Mouse (Mus musculus): Measurements from ENCODE around the gene Trip13.

The Trip13 gene

GRCm38 (mm10) chr13:73937321-73938176 is at the start of gene Trip13, which contains the start of gene Brd9:
Trip13 (minus strand) TSS chr13:73937784.
Brd9 (plus strand) TSS chr13:73937811.
- in situ Hi-C loops (cut with MboI; ENCODE audit: low sequenced_read_pairs): no loop called here

- in situ Hi-C loops (cut with MboI; ENCODE audit: low sequenced_read_pairs): no loop called here
Observed at GRCm38 (mm10) chr13:73976935-73977334, 39.4 kb upstream of the Trip13 start.

GRCm38 (mm10) chr13:73974523-73974922 is 36.9 kb upstream of the Trip13 start:
- in situ Hi-C loops (cut with MboI; ENCODE audit: low sequenced_read_pairs): loop anchor here (25.0 kb wide), 1 partner anchor 313 kb away; the partner anchor contains the start of gene Ahrr

DNA sequence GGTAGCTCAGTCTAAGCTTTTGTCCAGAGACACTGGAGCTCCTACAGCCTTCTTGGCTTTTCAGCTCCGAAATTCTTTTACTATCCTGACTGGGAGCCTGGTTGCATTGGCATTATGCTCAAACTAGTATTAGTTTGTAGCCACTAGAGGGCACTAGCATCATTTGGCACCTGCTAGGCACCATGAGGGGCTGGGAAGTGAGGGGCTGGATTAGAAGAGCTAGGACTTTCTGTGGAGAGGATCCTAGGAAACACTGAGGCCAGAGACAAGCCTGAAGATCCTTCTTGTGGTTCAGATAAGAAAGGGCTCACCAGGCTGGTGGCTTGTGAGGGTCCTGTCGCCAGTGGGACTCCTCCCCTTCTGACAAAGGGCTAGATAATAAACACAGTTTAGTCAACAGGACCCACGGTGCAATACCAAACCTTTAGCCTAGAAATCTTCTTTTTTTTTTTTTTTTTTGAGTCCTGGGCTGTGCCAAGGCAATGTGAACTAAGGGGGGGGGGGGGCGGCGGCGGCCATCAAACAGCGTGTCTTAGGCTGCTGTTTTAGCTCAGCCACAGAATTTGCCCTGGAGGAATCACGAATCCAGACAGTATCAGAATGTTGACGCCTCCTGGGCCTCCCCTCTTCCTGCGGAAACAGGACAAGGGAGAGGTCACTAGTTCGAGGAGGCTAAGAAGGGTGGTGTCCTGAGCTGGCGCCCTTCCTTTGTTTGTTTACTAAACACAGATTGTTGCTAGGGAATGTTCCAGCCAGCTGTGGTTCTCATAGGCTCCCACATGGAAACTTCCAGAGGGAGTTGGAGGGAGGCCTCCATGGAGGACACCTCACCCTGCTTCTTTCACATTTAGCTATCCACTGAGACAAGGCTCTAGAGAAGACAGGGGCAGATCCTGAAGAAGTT is 33.2 kb upstream of the Trip13 start:
- in situ Hi-C loops (cut with MboI; ENCODE audit: low sequenced_read_pairs): loop anchor here (25.0 kb wide), 1 partner anchor 317 kb away; the partner anchor contains the start of gene Ahrr

GRCm38 (mm10) chr13:73963551-73963950 is 26.0 kb upstream of the Trip13 start, which contains the start of gene Zdhhc11:
Zdhhc11 (plus strand) TSS chr13:73963851.
- in situ Hi-C loops (cut with MboI; ENCODE audit: low sequenced_read_pairs): loop anchor here (25.0 kb wide), 1 partner anchor 324 kb away; the partner anchor contains the start of gene Ahrr

GRCm38 (mm10) chr13:73961177-73961576 is 23.6 kb upstream of the Trip13 start:
- in situ Hi-C loops (cut with MboI; ENCODE audit: low sequenced_read_pairs): loop anchor here (25.0 kb wide), 1 partner anchor 326 kb away; the partner anchor contains the start of gene Ahrr

- in situ Hi-C loops (cut with MboI; ENCODE audit: low sequenced_read_pairs): loop anchor here (25.0 kb wide), 1 partner anchor 327 kb away; the partner anchor contains the start of gene Ahrr
Observed at GRCm38 (mm10) chr13:73960117-73960652, 22.6 kb upstream of the Trip13 start.

GRCm38 (mm10) chr13:73955531-73955930 is 17.9 kb upstream of the Trip13 start:
- in situ Hi-C loops (cut with MboI; ENCODE audit: low sequenced_read_pairs): loop anchor here (25.0 kb wide), 1 partner anchor 332 kb away; the partner anchor contains the start of gene Ahrr

DNA sequence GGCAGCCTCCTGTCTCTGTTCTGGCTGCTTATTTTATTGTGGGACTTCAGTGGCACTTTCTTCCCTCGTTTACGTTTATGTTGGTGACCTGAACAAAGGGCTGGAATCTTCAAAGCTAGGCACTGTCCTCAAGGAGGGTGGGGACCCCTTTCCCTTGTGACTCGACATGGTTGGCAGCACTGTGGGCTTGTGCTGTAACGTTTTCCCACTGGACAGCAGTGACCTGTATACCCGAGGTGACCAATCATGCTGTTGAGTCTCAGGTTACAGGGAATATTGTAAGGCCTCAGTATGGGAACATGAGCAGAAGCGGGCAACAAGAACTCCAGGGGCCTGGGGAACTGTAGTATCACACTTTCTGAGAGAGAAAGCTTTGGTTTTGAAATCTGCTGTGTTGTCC is 17.1 kb upstream of the Trip13 start:
- in situ Hi-C loops (cut with MboI; ENCODE audit: low sequenced_read_pairs): loop anchor here (25.0 kb wide), 1 partner anchor 333 kb away; the partner anchor contains the start of gene Ahrr

GRCm38 (mm10) chr13:73953551-73954130 is 16.1 kb upstream of the Trip13 start:
- in situ Hi-C loops (cut with MboI; ENCODE audit: low sequenced_read_pairs): loop anchor here (25.0 kb wide), 1 partner anchor 334 kb away; the partner anchor contains the start of gene Ahrr

- in situ Hi-C loops (cut with MboI; ENCODE audit: low sequenced_read_pairs): no loop called here
Observed at GRCm38 (mm10) chr13:73944606-73945005, 7.0 kb upstream of the Trip13 start.

DNA sequence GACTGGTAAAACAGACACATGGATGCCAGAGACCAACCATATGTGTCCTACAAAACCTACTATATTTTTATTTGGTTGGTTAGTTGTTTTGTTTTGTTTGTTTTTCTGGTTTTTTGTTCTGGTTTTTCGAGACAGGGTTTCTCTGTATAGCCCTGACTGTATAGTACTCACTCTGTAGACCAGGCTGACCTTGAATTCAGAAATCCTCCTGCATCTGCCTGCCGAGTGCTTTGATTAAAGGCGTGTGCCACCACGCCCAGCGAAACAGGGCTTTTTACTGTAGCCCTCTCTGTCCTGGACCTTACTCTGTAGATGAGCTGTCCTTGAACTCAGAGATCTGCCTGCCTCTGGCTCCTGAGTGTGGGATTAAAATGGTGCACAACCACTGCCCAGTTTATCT is 1.5 kb upstream of the Trip13 start:
- in situ Hi-C loops (cut with MboI; ENCODE audit: low sequenced_read_pairs): no loop called here

GRCm38 (mm10) chr13:73938177-73938560 is 585 bp upstream of the Trip13 start:
- in situ Hi-C loops (cut with MboI; ENCODE audit: low sequenced_read_pairs): no loop called here

DNA sequence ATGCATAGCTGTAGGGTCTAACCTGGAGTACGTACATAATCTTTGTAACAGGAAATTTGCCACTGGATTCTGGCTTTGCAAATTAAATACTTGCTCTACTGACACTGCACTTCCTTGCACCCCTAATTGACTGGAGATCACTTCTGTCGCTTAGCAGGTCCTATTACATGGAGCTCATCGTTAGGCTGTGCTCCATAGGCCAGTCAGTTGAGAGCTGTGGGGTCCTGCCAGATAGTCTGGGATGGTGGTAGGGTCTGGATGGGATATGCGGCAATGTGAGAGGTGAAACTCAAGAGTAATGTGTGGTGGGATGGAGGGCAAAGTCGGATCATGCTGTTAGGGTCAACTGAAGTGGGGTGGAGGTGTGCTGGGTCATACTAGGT is 655 bp downstream of the Trip13 start:
- in situ Hi-C loops (cut with MboI; ENCODE audit: low sequenced_read_pairs): no loop called here

GRCm38 (mm10) chr13:73932201-73932600 is 5.4 kb downstream of the Trip13 start:
- in situ Hi-C loops (cut with MboI; ENCODE audit: low sequenced_read_pairs): no loop called here

DNA sequence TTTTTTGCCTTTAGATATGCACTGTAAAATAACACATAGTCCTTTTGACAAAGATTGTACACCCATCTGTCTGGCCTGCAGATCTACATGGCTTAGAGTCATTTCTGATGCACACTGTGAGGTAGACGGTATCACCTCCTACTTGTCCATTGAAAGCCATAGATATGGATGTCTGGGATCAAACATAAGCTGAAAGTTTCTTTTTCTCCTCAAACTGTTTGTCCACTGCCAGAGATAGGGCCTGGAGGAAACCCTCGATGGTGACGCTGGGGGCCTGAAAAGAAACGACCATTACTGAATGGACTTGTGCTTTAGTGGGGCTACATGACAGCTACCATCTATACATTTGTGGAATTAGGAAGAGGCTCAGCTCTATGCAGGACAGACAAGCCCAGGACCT is 24.5 kb downstream of the Trip13 start:
- in situ Hi-C loops (cut with MboI; ENCODE audit: low sequenced_read_pairs): no loop called here

- in situ Hi-C loops (cut with MboI; ENCODE audit: low sequenced_read_pairs): loop anchor here (5.0 kb wide), 1 partner anchor 186 kb away; no protein-coding TSS in a partner anchor
Observed at GRCm38 (mm10) chr13:73907683-73908412, 29.7 kb downstream of the Trip13 start.

GRCm38 (mm10) chr13:73907136-73907535 is 30.4 kb downstream of the Trip13 start:
- in situ Hi-C loops (cut with MboI; ENCODE audit: low sequenced_read_pairs): loop anchor here (5.0 kb wide), 1 partner anchor 185 kb away; no protein-coding TSS in a partner anchor

GRCm38 (mm10) chr13:73897561-73897960 is 40.0 kb downstream of the Trip13 start:
- in situ Hi-C loops (cut with MboI; ENCODE audit: low sequenced_read_pairs): no loop called here

Measured in CH12F3 (cell line).